Mouse (Mus musculus) spleen, adult 2 months (tissue): ENCODE measurements around the gene Cds1. TPM values are rescaled to one million over a fixed set of nuclear protein-coding genes. Genes with fewer than 3 reads are reported as not detected.
A peak's percentile ranks its signal among the peaks of the same experiment; 100 is the strongest.

Source experiments
- DNase-seq, 2 experiments: peaks; one replicate each; pipeline versions ENCODE4 v3.0.0 to v3.0.0-alpha.2; 2012 to 2021; ENCODE audit warnings: low spot score in 2 of 2, low read depth in 1 of 2
- H3K27ac ChIP-seq: fragments of 200-500 bp; 2 replicates; pipeline ENCODE4 v1.5.1; 2012; ENCODE audit warnings: low read length, inconsistent platforms; ENCODE audit not compliant: insufficient read depth
- H3K27me3 ChIP-seq: fragments of 200-500 bp; 2 replicates; pipeline ENCODE4 v1.6.1; 2012; ENCODE audit warnings: mild to moderate bottlenecking, moderate library complexity, low read length, inconsistent platforms; ENCODE audit not compliant: control insufficient read depth, insufficient read depth
- H3K36me3 ChIP-seq: fragments of 200-500 bp; 2 replicates; pipeline ENCODE4 v1.6.1; 2012; ENCODE audit warnings: mild to moderate bottlenecking, low read length, inconsistent platforms; ENCODE audit not compliant: control insufficient read depth, insufficient read depth
- H3K4me1 ChIP-seq: fragments of 200-500 bp; 2 replicates; pipeline ENCODE4 v1.6.1; 2011; ENCODE audit warnings: inconsistent platforms; ENCODE audit not compliant: control insufficient read depth, insufficient read depth, insufficient read length
- H3K4me3 ChIP-seq: fragments of 200-500 bp; 2 replicates; pipeline ENCODE4 v1.5.1; 2011; ENCODE audit warnings: mild to moderate bottlenecking, inconsistent platforms; ENCODE audit not compliant: insufficient read depth, insufficient read length; ENCODE audit errors: extremely low read depth
- CTCF ChIP-seq: fragments of 200-500 bp; IDR thresholded peaks from 2 replicates; pipeline ENCODE4 v1.5.1; 2011; ENCODE audit warnings: mild to moderate bottlenecking, inconsistent platforms; ENCODE audit not compliant: insufficient read depth, insufficient read length, insufficient replicate concordance; ENCODE audit errors: extremely low read depth
- POLR2A ChIP-seq: fragments of 200-500 bp; IDR thresholded peaks from 2 replicates; pipeline ENCODE4 v1.6.1; 2011; ENCODE audit warnings: low read depth, low read length, inconsistent platforms
- WGBS: fragments of 180-500 bp; shearing (Covaris S2); methylation state at CpG from one replicate; pipeline ENCODE4 v1.1.7; 2018; 5-methylcytosine and 5-hydroxymethylcytosine counted together
- polyA plus RNA-seq: library from polyadenylated mRNA; depleted of rRNA; stranded (reverse); fragments of >200 nt; gene quantifications from 2 replicates; pipeline ENCODE4 v1.2.3, GENCODE M21; 2012

Cds1 gene
- polyA plus RNA-seq, 1 experiment, result 1.7 TPM

- peaks cover 12% of the 10 kb centered on the region for H3K27me3 ChIP-seq
- no peak overlapping the region for H3K4me3 ChIP-seq
- no peak overlapping the region for H3K27ac ChIP-seq
- no peak for DNase-seq
- H3K36me3 ChIP-seq, result no peaks in the 10 kb centered on the region
- WGBS, result 27% methylated on average over 2 of the region's 2 CpGs
- H3K4me1 ChIP-seq, result peaks cover 10% of the 10 kb centered on the region
- no peak for TF ChIP-seq POLR2A
- TF ChIP-seq CTCF, result no peak
These were observed 1.4 kb upstream of the Cds1 start for GRCm38 (mm10) chr5:101763571-101763970.

GRCm38 (mm10) chr5:101765390-101765901 lies 516 bp downstream of the Cds1 start:
- TF ChIP-seq POLR2A, result no peak
- TF ChIP-seq CTCF, result no peak
- under 1% methylated on average over 41 of the region's 45 CpGs for WGBS
- no peaks in the 10 kb centered on the region for H3K36me3 ChIP-seq
- peak overlapping the region; percentile 59 for H3K4me3 ChIP-seq
- no peak for DNase-seq
- H3K27me3 ChIP-seq, result peaks cover 12% of the 10 kb centered on the region
- H3K4me1 ChIP-seq, result peaks cover 10% of the 10 kb centered on the region
- no peak overlapping the region for H3K27ac ChIP-seq

GRCm38 (mm10) chr5:101766248-101766647 lies 1.3 kb downstream of the Cds1 start:
- Histone ChIP-seq H3K27ac (no peak overlapping the region), H3K4me3 (no peak overlapping the region; the same call in 1 of the 2 replicates), H3K4me1 (peaks cover 10% of the 10 kb centered on the region), H3K27me3 (peaks cover 12% of the 10 kb centered on the region), H3K36me3 (no peaks in the 10 kb centered on the region)
- no peak for DNase-seq
- WGBS, result 7% methylated on average over 6 of the region's 6 CpGs
- TF ChIP-seq CTCF, result no peak
- TF ChIP-seq POLR2A, result no peak

GRCm38 (mm10) chr5:101767086-101767485 lies 2.2 kb downstream of the Cds1 start:
- Histone ChIP-seq H3K27me3 (peaks cover 12% of the 10 kb centered on the region), H3K4me1 (peaks cover 10% of the 10 kb centered on the region), H3K4me3 (no peak overlapping the region), H3K27ac (no peak overlapping the region), H3K36me3 (no peaks in the 10 kb centered on the region)
- WGBS, result 54% methylated on average over 5 of the region's 5 CpGs
- TF ChIP-seq POLR2A (no peak), CTCF (no peak)
- no peak for DNase-seq

- no peak for TF ChIP-seq CTCF
- no peak for TF ChIP-seq POLR2A
- Histone ChIP-seq H3K4me1 (peaks cover 10% of the 10 kb centered on the region), H3K27ac (no peak overlapping the region), H3K36me3 (no peaks in the 10 kb centered on the region), H3K4me3 (no peak overlapping the region), H3K27me3 (peaks cover 12% of the 10 kb centered on the region)
- no peak for DNase-seq
- 87% methylated on average over 6 of the region's 6 CpGs for WGBS
These were observed 2.6 kb downstream of the Cds1 start for GRCm38 (mm10) chr5:101767486-101767885.

- WGBS, result 95% methylated on average over 7 of the region's 7 CpGs
- no peak for DNase-seq
- Histone ChIP-seq H3K36me3 (no peaks in the 10 kb centered on the region), H3K27me3 (peaks cover 12% of the 10 kb centered on the region), H3K4me1 (peaks cover 10% of the 10 kb centered on the region), H3K4me3 (no peak overlapping the region), H3K27ac (no peak overlapping the region)
- no peak for TF ChIP-seq CTCF
- TF ChIP-seq POLR2A, result no peak
These were observed 3.6 kb downstream of the Cds1 start for GRCm38 (mm10) chr5:101768558-101768957.

GRCm38 (mm10) chr5:101772621-101773020 lies 7.7 kb downstream of the Cds1 start:
- H3K27me3 ChIP-seq, result no peaks in the 10 kb centered on the region
- DNase-seq, result no peak
- no peaks in the 10 kb centered on the region for H3K4me1 ChIP-seq
- WGBS, result 89% methylated on average over 9 of the region's 9 CpGs
- no peaks in the 10 kb centered on the region for H3K36me3 ChIP-seq
- TF ChIP-seq POLR2A (no peak), CTCF (no peak)
- H3K27ac ChIP-seq, result no peak overlapping the region
- no peak overlapping the region for H3K4me3 ChIP-seq
